Mouse (Mus musculus) G1E (cell line): ENCODE measurements around the gene Pomt1.

ENCODE experiments used
- CTCF ChIP-seq: IDR thresholded peaks from 2 replicates; pipeline ENCODE4 v1.5.1; 2012; ENCODE audit warnings: low read depth, low read length, inconsistent platforms, mixed read lengths
- POLR2AphosphoS5 ChIP-seq: IDR thresholded peaks from 2 replicates; pipeline ENCODE4 v1.6.1; 2012; ENCODE audit warnings: low read depth, low read length, inconsistent platforms; ENCODE audit not compliant: insufficient replicate concordance
- TAL1 ChIP-seq: conservative IDR thresholded peaks from 2 replicates; pipeline ENCODE4 v1.6.1; 2012; ENCODE audit warnings: low read depth, low read length, inconsistent platforms, mixed read lengths

GRCm38 (mm10) chr2:32287923-32288367 is 51.6 kb downstream of the Pomt1 start, which contains the start of gene Swi5:
- TF ChIP-seq TAL1 (no peak), CTCF (no peak), POLR2AphosphoS5 (no peak)
